Mouse (Mus musculus) limb, embryonic 14.5 days (tissue): ENCODE results near the gene Edem1. TPM values are rescaled to one million over a fixed set of nuclear protein-coding genes. Genes with fewer than 3 reads are reported as not detected.

Experiments used
- ATAC-seq: fragments of 200-750 bp; cut with Nextera tagmentation; 2 replicates; pipeline ENCODE4 v1.8.0; 2017; ENCODE audit warnings: low read depth, moderate number of reproducible peaks, moderate TSS enrichment; ENCODE audit not compliant: low FRiP score
- DNase-seq: peaks from one replicate; pipeline ENCODE4 v3.0.0-alpha.2; 2015; ENCODE audit warnings: low spot score
- H3K27ac ChIP-seq: fragments of 300-500 bp; sonication (generic); replicated peaks from 2 replicates; pipeline ENCODE4 v1.5.1; 2014; ENCODE audit warnings: low read depth, mild to moderate bottlenecking, low read length, moderate library complexity, mixed read lengths
- H3K27me3 ChIP-seq: fragments of 300-500 bp; sonication (generic); 2 replicates; pipeline ENCODE4 v1.6.1; 2014; ENCODE audit warnings: low read length, mixed read lengths; ENCODE audit not compliant: control insufficient read depth, insufficient read depth
- H3K36me3 ChIP-seq: fragments of 300-500 bp; sonication (generic); 2 replicates; pipeline ENCODE4 v1.6.1; 2014; ENCODE audit warnings: mild to moderate bottlenecking, low read length, moderate library complexity, mixed read lengths; ENCODE audit not compliant: control insufficient read depth, insufficient read depth
- H3K4me1 ChIP-seq: fragments of 300-500 bp; sonication (generic); 2 replicates; pipeline ENCODE4 v1.6.1; 2014; ENCODE audit warnings: antibody characterized with exemption, low read length, mixed read lengths; ENCODE audit not compliant: control insufficient read depth, insufficient read depth
- H3K4me2 ChIP-seq: fragments of 300-500 bp; sonication (generic); replicated peaks from 2 replicates; pipeline ENCODE4 v1.6.1; 2014; ENCODE audit warnings: low read depth, mild to moderate bottlenecking, low read length, moderate library complexity; ENCODE audit not compliant: severe bottlenecking
- H3K4me3 ChIP-seq: fragments of 300-500 bp; sonication (generic); replicated peaks from 2 replicates; pipeline ENCODE4 v1.5.1; 2014; ENCODE audit warnings: low read length
- H3K9ac ChIP-seq: fragments of 300-500 bp; sonication (generic); 2 replicates; pipeline ENCODE4 v1.6.1; 2014; ENCODE audit warnings: mild to moderate bottlenecking, low read depth, low read length, moderate library complexity; ENCODE audit not compliant: severe bottlenecking
- H3K9me3 ChIP-seq: fragments of 300-500 bp; sonication (generic); 2 replicates; pipeline ENCODE4 v1.6.1; 2016; ENCODE audit warnings: low read length; ENCODE audit not compliant: control insufficient read depth
- POLR2A ChIP-seq: fragments of 200-500 bp; IDR thresholded peaks from 2 replicates; pipeline ENCODE4 v1.8.0; 2012; ENCODE audit warnings: inconsistent platforms, mild to moderate bottlenecking, moderate library complexity, borderline replicate concordance; ENCODE audit not compliant: insufficient read depth, insufficient read length; ENCODE audit errors: extremely low read depth
- WGBS: fragments of 180-500 bp; shearing (Covaris S2); extraction: QIAGEN DNeasy Blood & Tissue Kit; methylation state at CpG from one replicate; pipeline ENCODE4 v1.1.7; 2014; 5-methylcytosine and 5-hydroxymethylcytosine counted together
- polyA plus RNA-seq, 2 experiments: library from polyadenylated mRNA; depleted of rRNA in 1 of 2; stranded (reverse) in 1 of 2; unstranded in 1 of 2; fragments of >200 nt; fragmentation: Nextera tagmentation in 1 of 2; extraction: Ambion mirVana in 1 of 2; gene quantifications; 2 replicates each; pipeline versions ENCODE4 v1.2.1 to v1.2.3; 2012 to 2014

Gene Edem1
- polyA plus RNA-seq, 2 experiments: 20.2 to 26.3 TPM

GRCm38 (mm10) chr6:108824816-108825545, 3.5 kb upstream of the Edem1 start:
- Histone ChIP-seq H3K9ac (no peak overlapping the region), H3K4me1 (peaks cover 6% of the 10 kb centered on the region), H3K36me3 (peaks cover 32% of the 10 kb centered on the region), H3K9me3 (no peaks in the 10 kb centered on the region), H3K4me2 (no peak overlapping the region), H3K27ac (no peak overlapping the region), H3K27me3 (no peaks in the 10 kb centered on the region), H3K4me3 (no peak overlapping the region)
- TF ChIP-seq POLR2A: no peak
- ATAC-seq: no peak
- no peak for DNase-seq
- 62% methylated on average over 7 of the region's 7 CpGs for WGBS

DNA sequence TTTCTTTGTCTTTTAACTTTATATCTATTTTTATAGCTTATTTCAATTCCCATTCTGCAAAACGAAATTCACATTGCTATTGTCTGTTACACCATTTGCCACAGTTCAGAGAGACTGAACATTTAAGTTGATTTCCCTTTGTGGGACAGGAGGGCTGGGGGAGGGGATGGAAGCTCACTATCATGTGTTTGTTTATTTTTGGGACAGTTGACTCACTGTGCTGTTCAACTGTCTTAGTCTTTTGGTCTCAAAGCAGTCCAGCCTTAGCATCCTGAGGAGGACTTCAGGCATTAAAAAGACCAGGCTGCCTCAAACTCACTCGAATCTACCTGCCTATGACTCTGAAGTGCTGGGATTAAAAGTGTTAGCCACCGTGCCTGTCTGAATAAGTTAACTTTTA, 2.4 kb upstream of the Edem1 start:
- no peak for ATAC-seq
- H3K9me3 ChIP-seq: no peaks in the 10 kb centered on the region
- H3K9ac ChIP-seq: no peak overlapping the region
- no peak overlapping the region for H3K27ac ChIP-seq
- peaks cover 22% of the 10 kb centered on the region for H3K36me3 ChIP-seq
- no peak for TF ChIP-seq POLR2A
- DNase-seq: no peak
- peaks cover 9% of the 10 kb centered on the region for H3K4me1 ChIP-seq
- H3K27me3 ChIP-seq: no peaks in the 10 kb centered on the region
- no peak overlapping the region for H3K4me2 ChIP-seq
- 75% methylated on average over 3 of the region's 3 CpGs for WGBS
- no peak overlapping the region for H3K4me3 ChIP-seq

DNA sequence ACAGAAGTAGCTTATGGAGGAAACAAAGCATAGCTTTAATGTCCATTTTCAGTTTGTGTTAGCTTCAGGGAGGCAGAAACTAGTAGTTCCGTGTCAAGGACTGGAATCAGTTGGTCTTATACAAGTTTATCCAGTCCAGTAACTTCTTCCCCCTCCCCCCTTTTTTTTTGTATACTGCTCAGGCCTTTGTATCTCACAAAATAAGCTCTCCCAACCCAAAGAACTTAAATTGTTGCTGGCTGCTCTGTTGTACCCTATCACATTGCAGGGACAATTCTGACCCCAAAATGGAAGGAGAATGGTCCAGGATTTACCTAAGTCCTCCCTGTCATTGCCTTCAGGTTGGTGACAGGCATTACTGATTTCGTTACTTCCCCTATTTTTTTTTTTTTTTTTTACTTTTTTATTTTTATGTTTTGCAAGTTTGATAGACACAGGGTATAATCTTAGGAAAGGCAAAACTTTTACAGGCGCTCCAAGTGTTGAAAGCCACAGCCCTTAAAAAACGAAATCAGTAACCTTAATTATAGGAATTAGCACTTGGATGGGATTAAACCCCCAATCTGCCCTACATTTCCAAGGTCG, 1.0 kb upstream of the Edem1 start:
- Histone ChIP-seq H3K4me1 (peaks cover 9% of the 10 kb centered on the region), H3K27ac (no peak overlapping the region), H3K4me2 (peak overlapping the region; percentile 83), H3K9ac (peak overlapping the region; percentile 93), H3K27me3 (no peaks in the 10 kb centered on the region), H3K4me3 (peak overlapping the region; percentile 91), H3K36me3 (peaks cover 9% of the 10 kb centered on the region), H3K9me3 (no peaks in the 10 kb centered on the region)
- ATAC-seq (no peak), DNase-seq (no peak)
- TF ChIP-seq POLR2A: no peak
- 26% methylated on average over 5 of the region's 5 CpGs for WGBS

- H3K4me2 ChIP-seq: peak overlapping the region; percentile 83
- H3K27ac ChIP-seq: peak overlapping the region; percentile 80
- WGBS: 1% methylated on average over 44 of the region's 56 CpGs
- TF ChIP-seq POLR2A: no peak
- DNase-seq: no peak
- peak overlapping the region; percentile 91 for H3K4me3 ChIP-seq
- ATAC-seq: peak; percentile 21; the same call in 1 of the 2 replicates
- H3K4me1 ChIP-seq: peaks cover 9% of the 10 kb centered on the region
- peak overlapping the region; percentile 93 for H3K9ac ChIP-seq
- no peaks in the 10 kb centered on the region for H3K36me3 ChIP-seq
- no peaks in the 10 kb centered on the region for H3K9me3 ChIP-seq
- H3K27me3 ChIP-seq: no peaks in the 10 kb centered on the region
Observed at GRCm38 (mm10) chr6:108828872-108829271, 431 bp downstream of the Edem1 start.

- ATAC-seq (no peak), DNase-seq (no peak)
- Histone ChIP-seq H3K27me3 (no peaks in the 10 kb centered on the region), H3K9me3 (no peaks in the 10 kb centered on the region), H3K4me2 (peak overlapping the region; percentile 83), H3K4me1 (peaks cover 9% of the 10 kb centered on the region), H3K36me3 (no peaks in the 10 kb centered on the region), H3K27ac (no peak overlapping the region), H3K4me3 (peak overlapping the region; percentile 91), H3K9ac (peak overlapping the region; percentile 93)
- 13% methylated on average over 22 of the region's 22 CpGs for WGBS
- TF ChIP-seq POLR2A: no peak
Observed at GRCm38 (mm10) chr6:108829386-108830370, 1.2 kb downstream of the Edem1 start.
